Mouse (Mus musculus): ENCODE measurements at regions not wholly inside any gene's neighbourhood (a gene's known extent, or its start where the extent isn't known, plus 50 kb on each side); places are given as distances from the start of the nearest gene placed in this dataset.

DNA sequence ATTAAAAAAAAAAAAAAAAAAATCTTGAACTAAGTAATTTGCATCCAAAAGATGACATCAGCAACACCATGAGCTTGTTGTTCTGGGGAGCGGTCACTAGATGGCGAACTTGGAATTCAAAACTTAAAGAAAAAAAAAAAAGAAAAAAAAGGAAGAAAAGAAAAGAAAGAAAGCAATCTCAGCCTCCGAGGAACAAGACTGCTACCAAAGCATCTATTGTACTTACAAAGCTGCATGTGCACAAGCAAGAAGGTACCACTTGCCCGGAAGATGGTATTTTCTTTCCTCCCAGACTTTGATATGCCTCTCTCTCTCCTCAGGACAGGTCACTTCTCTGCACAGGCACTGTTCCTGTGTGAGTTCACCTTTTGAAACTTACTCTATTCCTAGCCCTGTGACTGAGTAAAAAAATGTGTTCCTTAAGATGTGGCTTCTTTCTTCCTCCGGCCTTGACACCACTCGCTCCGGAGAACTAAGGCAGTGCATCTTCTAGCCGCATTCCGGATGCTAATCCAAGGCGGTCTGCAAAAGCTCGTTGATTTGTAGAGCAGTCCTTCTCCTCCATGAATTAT, 114.2 kb upstream of the Veph1 start:
- no peak for DNase-seq

DNA sequence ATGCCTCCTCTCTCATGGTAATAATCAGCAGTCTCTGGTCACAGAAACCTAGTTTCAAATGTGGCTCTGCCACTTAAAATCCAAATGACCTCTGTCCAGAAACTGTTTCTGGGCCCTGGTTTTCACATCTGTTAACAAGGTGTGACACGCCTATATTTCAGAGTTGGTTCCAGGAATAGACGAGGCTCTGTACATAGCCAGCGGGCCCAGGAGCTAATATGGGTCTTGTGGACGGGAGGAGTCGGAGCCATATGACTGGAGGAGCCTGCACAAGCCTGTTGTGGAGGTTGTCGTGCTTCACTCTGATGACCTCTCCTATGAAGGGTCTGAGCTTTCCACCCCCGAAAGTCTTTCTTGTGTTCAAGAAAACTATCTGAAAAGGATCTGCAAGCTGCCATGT, 112.2 kb upstream of the Veph1 start:
- no peak for DNase-seq

DNA sequence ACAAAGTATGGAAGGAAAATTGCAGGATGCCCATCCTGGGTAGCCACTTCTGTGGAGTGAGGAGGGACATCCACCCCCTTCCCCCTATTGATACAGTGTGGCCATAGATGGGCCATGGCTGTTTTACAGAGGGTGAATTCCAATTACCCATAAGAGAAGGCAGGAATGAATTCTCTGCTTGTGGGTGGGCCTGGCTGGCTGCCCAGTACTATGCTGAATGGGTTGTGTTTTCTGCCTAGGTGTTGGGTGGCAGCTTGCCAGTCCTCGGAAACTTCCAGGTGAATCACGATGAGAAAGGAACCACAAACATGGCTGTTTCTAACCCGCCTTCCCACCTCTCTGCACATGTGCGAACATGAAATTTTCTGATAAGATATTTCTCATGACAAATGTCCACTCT, 109.0 kb upstream of the Veph1 start:
- DNase-seq, result no peak

DNA sequence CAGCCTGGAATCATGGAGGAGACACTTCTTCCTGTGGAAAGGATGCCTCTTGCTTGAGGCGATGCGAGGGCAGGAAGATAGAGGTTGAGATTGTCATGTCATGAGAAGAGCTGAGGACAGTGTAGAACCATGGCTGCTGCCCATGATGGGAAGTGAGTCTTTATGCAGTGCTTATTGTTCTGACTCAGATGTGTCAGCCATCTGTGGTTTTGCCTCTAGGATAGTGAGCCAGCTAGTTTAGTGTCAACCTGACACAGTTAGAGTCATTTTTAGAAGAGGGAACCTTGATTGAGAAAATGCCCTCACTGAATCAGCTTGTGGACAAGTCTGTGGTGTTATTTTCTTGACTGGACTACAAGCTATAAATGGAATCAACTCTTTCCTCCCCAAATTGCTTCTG, 107.1 kb upstream of the Veph1 start:
- no peak for DNase-seq

DNA sequence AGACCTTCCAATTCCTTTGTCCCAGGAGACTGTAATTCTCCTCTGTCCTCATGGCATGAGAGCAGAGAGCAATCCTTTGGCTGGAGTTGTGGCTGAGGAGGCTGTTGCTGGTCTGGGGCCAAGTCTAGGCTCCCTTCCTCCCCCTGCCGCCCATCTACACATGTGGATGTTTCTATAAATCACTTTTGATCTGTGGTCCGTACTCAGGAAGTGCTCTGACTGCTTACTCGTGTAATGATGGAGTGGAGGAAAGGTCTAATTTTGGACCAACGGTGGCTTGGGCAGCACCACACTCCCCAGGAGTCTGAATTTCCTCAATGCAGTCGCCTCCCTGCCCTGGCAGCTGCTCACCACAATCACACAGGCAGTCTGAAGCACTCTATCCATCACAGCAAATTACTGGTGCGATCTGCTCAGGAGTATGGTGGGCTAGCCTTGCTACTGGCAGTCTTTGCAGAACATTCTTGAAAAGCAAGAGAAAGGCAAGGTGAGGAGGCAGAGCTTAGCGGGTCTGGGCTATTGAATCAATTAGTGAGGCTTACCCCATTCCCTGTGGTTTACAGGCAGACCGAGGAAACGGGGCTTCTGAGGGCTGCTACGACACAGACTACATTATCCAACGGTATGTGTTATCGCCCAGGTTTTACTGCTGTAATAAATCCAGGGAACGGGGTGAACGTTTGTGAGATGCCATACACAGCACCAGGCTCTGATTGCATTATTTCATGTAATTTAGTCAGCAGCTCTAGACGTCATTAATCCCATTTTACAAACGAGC, 104.3 kb upstream of the Veph1 start:
- no peak for DNase-seq

DNA sequence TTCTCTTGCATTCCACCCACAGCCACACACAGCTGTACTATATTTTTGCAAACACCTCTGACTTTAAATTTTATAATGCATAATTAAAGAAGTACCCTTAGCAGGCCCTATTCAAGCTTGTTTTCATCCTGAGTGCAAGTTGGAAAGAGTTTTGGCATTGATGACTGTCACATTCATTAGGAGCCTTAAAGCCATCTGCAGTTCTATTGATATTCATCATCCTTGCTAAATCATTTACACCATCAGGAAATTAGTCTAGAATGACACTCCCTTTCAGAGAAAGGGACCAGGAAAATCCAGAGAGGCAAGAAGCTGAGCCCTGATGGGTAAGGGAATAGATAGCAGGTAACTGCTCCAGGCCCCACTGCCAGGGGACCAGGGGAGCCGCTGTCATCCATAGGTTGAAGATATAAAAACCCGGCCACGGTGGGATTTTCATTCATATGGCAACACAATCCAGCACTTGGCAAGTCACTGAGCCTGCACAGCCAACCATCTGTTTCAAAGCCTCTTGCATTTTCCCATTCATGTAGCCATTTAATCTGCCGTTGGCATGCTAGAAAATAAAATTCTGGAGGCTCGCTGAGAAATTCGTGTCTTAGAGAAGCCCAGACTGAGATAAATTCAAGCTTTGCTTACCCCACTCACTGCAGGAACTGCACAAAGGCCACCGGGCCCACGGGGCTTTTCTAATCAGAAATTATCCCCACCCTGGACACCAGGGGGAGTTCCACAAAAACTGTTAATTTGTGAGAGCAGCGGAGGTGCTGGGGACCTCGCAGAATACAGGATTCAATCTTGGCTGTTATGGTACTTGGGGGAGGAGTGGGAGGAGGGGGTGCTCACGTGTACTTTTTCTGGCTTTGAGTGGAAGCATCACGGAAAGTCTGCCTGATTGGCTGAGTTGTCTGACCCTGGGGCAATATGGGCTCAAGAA, 101.8 kb upstream of the Veph1 start:
- DNase-seq, result peak; percentile 63

DNA sequence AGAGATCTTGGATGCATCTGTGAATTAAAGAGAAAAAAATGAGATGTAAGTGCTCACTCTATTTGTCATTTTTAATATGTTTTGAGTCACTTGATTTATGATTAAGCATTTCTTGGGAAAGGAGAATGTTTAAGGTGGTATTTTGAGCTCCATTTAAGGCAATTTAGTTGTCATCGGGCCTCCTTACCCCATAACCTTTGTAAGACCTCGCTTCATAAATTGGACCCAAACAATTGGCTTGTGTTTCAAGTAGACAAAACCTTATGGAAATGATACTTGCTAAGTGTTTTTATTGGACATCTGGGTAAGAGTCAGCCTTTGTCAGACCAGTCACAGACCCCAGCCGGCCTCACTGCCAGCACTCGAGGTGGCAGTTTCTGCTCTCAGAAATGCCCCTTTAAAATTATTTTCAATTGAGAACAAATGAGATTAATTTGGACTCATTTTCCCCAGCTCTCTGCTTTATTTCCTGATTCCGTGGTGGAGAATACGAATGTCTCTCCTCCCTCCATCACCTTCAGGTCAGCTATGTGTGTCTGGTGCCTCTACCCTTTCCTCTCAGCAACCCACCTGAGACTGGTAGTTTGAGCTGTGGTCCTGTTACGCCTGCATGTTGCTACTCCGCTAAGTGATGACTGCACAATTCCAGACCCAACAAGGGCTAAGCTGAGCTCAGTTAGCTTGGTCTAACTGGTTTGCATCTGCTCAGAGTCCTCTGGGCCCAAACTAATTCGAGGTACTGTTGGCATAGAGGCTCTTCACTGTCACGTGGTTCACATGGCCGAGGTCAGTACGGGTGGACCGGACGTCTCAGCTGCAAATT, 78.7 kb upstream of the Veph1 start:
- no peak for DNase-seq

DNA sequence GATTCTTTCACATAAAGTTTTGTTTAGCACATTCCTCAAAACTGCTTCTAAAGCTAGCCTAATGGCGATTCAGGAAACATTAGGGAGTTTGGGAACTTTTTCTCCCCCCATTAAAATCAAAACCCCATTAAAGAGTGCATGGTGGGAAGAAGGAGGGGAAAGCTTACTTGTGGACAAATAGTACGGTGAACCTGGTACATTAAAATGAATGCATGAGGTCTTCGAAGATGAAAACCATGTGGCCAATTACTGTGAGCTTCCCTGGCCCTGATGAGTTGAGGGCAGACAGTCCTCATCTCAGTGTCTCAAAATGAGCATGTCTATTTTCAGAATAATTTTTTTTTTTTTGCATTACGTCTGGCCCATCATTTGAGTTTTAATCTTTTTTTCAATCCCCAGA, 78.0 kb upstream of the Veph1 start:
- no peak for DNase-seq

DNA sequence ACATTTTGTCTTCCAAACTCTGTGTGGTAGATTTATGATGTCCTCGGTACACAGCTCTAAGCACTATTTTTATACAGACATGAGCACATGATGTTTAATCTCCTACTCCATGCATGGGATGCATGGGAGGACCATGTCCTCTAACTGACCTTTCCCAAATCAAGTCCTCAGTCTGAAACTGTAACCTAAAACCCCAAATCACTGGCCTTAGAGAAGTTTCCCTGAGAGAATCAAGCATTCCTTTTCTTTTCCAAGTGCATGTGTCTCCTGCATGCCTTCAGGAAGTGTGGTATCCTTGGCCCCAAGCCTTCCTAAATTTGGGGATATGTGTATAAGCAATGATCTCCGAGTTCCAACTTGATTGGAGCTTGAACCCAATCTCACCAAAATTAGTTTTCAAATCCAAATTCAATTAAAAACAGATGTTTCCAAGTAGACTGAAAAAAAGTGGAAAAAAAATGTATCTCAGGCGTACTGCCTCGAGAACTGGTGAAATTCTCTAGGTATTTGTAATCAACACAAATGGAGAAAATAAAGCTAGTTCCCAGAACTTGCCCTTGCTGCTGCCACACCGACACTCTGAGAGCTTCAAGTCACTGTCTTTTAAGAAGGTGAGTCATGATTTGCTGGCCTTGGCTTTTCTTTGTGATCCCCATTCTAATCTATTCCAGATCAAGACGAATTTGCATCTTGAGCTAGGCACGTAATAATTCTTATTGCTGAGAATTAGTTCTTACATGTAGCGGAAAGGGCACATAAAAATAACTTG, 77.4 kb upstream of the Veph1 start:
- no peak for DNase-seq
